Comparison of ENCODE assay signal across 11 mouse cellular contexts in genomic region chr9:90260600-90261375, GRCm38 (mm10). TPM values are rescaled to one million over a fixed set of nuclear protein-coding genes. Genes with fewer than 3 reads are reported as not detected.
A peak's percentile ranks its signal among the peaks of the same experiment; 100 is the strongest.
DNase-seq lines count a peak whose midpoint lies in the region; ATAC-seq and TF ChIP-seq lines count a peak whose summit lies in the region.
"Had no signal": no experiment of that assay in that cellular context is flagged by ENCODE, and none has a peak within 500 bp of the region (broad histone marks: within the 10 kb centered on the region; RNA-seq: fewer than 3 reads in every experiment).

No protein-coding gene starts in this region.

- no peak overlapping the region for H3K4me3 ChIP-seq in heart, embryonic 14.5 days (ENCODE audit: control insufficient read depth in 1 of 2, insufficient read depth in 1 of 2, low read depth in 1 of 2, low read length in 2 of 2)
- no peak overlapping the region for H3K4me3 ChIP-seq in limb, embryonic 14.5 days (replicated peaks; ENCODE audit: low read length)
- no peak overlapping the region for H3K4me3 ChIP-seq in midbrain, postnatal 0 days (ENCODE audit: low read depth, low read length)
- no peak overlapping the region for H3K4me3 ChIP-seq in forebrain, embryonic 11.5 days (ENCODE audit: low read depth, low read length)

- no peaks in the 10 kb centered on the region for H3K27me3 ChIP-seq in heart, embryonic 14.5 days (ENCODE audit: control insufficient read depth, insufficient read depth, low read length)
- no peaks in the 10 kb centered on the region for H3K27me3 ChIP-seq in limb, embryonic 14.5 days (ENCODE audit: control insufficient read depth, insufficient read depth, low read length)
- no peaks in the 10 kb centered on the region for H3K27me3 ChIP-seq in midbrain, postnatal 0 days (ENCODE audit: insufficient read depth, low read length)
- no peaks in the 10 kb centered on the region for H3K27me3 ChIP-seq in forebrain, embryonic 11.5 days (ENCODE audit: control insufficient read depth, insufficient read depth, low read length)

- peaks cover 25 to 29% of the 10 kb centered on the region in 2 experiments for H3K4me1 ChIP-seq in heart, embryonic 14.5 days (ENCODE audit: control insufficient read depth in 2 of 2, insufficient read depth in 2 of 2, low read length in 2 of 2)
- H3K4me1 ChIP-seq in limb, embryonic 14.5 days (ENCODE audit: control insufficient read depth, insufficient read depth, low read length) = peaks cover 6% of the 10 kb centered on the region
- no peaks in the 10 kb centered on the region; the same call in 1 of the 2 replicates for H3K4me1 ChIP-seq in midbrain, postnatal 0 days (ENCODE audit: insufficient read depth, low read length)
- no peaks in the 10 kb centered on the region for H3K4me1 ChIP-seq in forebrain, embryonic 11.5 days (replicated peaks; ENCODE audit: control insufficient read depth, insufficient read depth, low read length)

- peak; percentile 62 for ATAC-seq in heart, embryonic 14.5 days (ENCODE audit: insufficient number of reproducible peaks, insufficient read depth, low FRiP score, low read depth)
- ATAC-seq in limb, embryonic 14.5 days (ENCODE audit: low FRiP score, low read depth) = peak; percentile 30; the same call in 1 of the 2 replicates
- no peak for ATAC-seq in midbrain, postnatal 0 days (ENCODE audit: low FRiP score)
- ATAC-seq in forebrain, embryonic 11.5 days (replicated peaks; ENCODE audit: low FRiP score) = no peak

- 0 out of 2 replicates have a peak, but pooled peaks cover 3% of the 10 kb centered on the region for H3K36me3 ChIP-seq in heart, embryonic 14.5 days (ENCODE audit: control insufficient read depth, insufficient read depth, low read length)
- 0 out of 2 replicates have a peak, but pooled peaks cover 3% of the 10 kb centered on the region for H3K36me3 ChIP-seq in limb, embryonic 14.5 days (ENCODE audit: control insufficient read depth, insufficient read depth, low read length)
- no peaks in the 10 kb centered on the region for H3K36me3 ChIP-seq in midbrain, postnatal 0 days (ENCODE audit: insufficient read depth, low read length)
- no peaks in the 10 kb centered on the region for H3K36me3 ChIP-seq in forebrain, embryonic 11.5 days (ENCODE audit: control insufficient read depth, insufficient read depth, low read length)

- TF ChIP-seq CTCF in midbrain, postnatal 0 days (IDR thresholded peaks at IDR 0.05) = no peak

- peak; percentile 8 for DNase-seq in thymus, postnatal 4 days
- DNase-seq in thymus, postnatal 0 days (ENCODE audit: low spot score) = no peak
- peak; percentile 14 for DNase-seq in limb, embryonic 14.5 days (ENCODE audit: low spot score)
- peak; percentile 63 for DNase-seq in yolk sac, embryonic 10.5 days (ENCODE audit: low spot score)
- no peak for DNase-seq in midbrain, postnatal 0 days (ENCODE audit: low spot score)
- no peak for DNase-seq in forebrain, embryonic 11.5 days (ENCODE audit: low spot score)
- no peak for DNase-seq in left cerebral cortex, postnatal 14 days (ENCODE audit: low spot score in 2 of 2)
- DNase-seq: cerebellum, postnatal 25 days; gastrocnemius, postnatal 10 days; left cerebral cortex, postnatal 4 days had no signal

- H3K4me2 ChIP-seq in heart, embryonic 14.5 days (ENCODE audit: low read length) = peak overlapping the region; percentile 3; the same call in 1 of the 2 replicates
- H3K4me2 ChIP-seq in limb, embryonic 14.5 days (replicated peaks; ENCODE audit: low read depth, low read length, severe bottlenecking) = no peak overlapping the region
- H3K4me2 ChIP-seq in midbrain, postnatal 0 days (ENCODE audit: low read depth, low read length, poor library complexity, severe bottlenecking) = no peak overlapping the region
- H3K4me2 ChIP-seq in forebrain, embryonic 11.5 days (ENCODE audit: low read depth, low read length, severe bottlenecking) = no peak overlapping the region

- peak overlapping the region; percentile 35 to 41; a peak in 3 of 4 replicates for H3K27ac ChIP-seq in heart, embryonic 14.5 days (replicated peaks in 1 of 2; ENCODE audit: control insufficient read depth in 1 of 2, insufficient read depth in 1 of 2, low read depth in 2 of 2, low read length in 2 of 2)
- no peak overlapping the region for H3K27ac ChIP-seq in limb, embryonic 14.5 days (replicated peaks; ENCODE audit: low read depth, low read length)
- no peak overlapping the region for H3K27ac ChIP-seq in midbrain, postnatal 0 days (ENCODE audit: low read depth, low read length)
- H3K27ac ChIP-seq in forebrain, embryonic 11.5 days (ENCODE audit: low read depth, low read length) = no peak overlapping the region

- H3K9me3 ChIP-seq in heart, embryonic 14.5 days (ENCODE audit: control insufficient read depth, low read length) = no peaks in the 10 kb centered on the region
- H3K9me3 ChIP-seq in limb, embryonic 14.5 days (ENCODE audit: control insufficient read depth, low read length) = no peaks in the 10 kb centered on the region
- H3K9me3 ChIP-seq in midbrain, postnatal 0 days (ENCODE audit: low read length) = no peaks in the 10 kb centered on the region
- H3K9me3 ChIP-seq in forebrain, embryonic 11.5 days (ENCODE audit: control insufficient read depth, low read length) = no peaks in the 10 kb centered on the region

- H3K9ac ChIP-seq in heart, embryonic 14.5 days (ENCODE audit: low read length) = no peak overlapping the region
- H3K9ac ChIP-seq in limb, embryonic 14.5 days (ENCODE audit: low read depth, low read length, severe bottlenecking) = no peak overlapping the region
- no peak overlapping the region for H3K9ac ChIP-seq in midbrain, postnatal 0 days (replicated peaks; ENCODE audit: low read length, poor library complexity, severe bottlenecking)
- no peak overlapping the region for H3K9ac ChIP-seq in forebrain, embryonic 11.5 days (ENCODE audit: low read length)

- WGBS in heart, embryonic 14.5 days = 30% methylated on average over 13 of the region's 13 CpGs
- 56% methylated on average over 13 of the region's 13 CpGs for WGBS in limb, embryonic 14.5 days
- 74% methylated on average over 13 of the region's 13 CpGs for WGBS in midbrain, postnatal 0 days
- 73% methylated on average over 13 of the region's 13 CpGs for WGBS in forebrain, embryonic 11.5 days

- TF ChIP-seq POLR2A in limb, embryonic 14.5 days (IDR thresholded peaks at IDR 0.05; ENCODE audit: borderline replicate concordance, extremely low read depth, insufficient read depth, insufficient read length) = no peak

- intact Hi-C loops in left cerebral cortex, postnatal 14 days (cut with DNase I) = no loop called here

RNA-seq across cellular contexts. Expression of gene Tbc1d2b, which starts 9.8 kb away (rescaled TPM):
- 9.7 and 10.4 TPM in 2 replicates for polyA plus RNA-seq in thymus, postnatal 0 days (2015; fragmentation: Nextera tagmentation; extraction: Ambion mirVana)
- 5.3 and 7.1 TPM in 2 replicates for polyA plus RNA-seq in heart, embryonic 14.5 days (2014; fragmentation: Nextera tagmentation; extraction: Ambion mirVana)
- polyA plus RNA-seq in limb, embryonic 14.5 days (2012; rRNA removed) = 25.5 and 31.6 TPM in 2 replicates
- polyA plus RNA-seq in limb, embryonic 14.5 days (2014; fragmentation: Nextera tagmentation; extraction: Ambion mirVana) = 20.0 and 22.2 TPM in 2 replicates
- 17.8 and 21.6 TPM in 2 replicates for total RNA-seq in midbrain, postnatal 0 days (2014; rRNA removed)
- 3.2 and 3.7 TPM in 2 replicates for polyA plus RNA-seq in midbrain, postnatal 0 days (2015; fragmentation: Nextera tagmentation; extraction: Ambion mirVana)
- 11.6 TPM in 2 replicates for polyA plus RNA-seq in forebrain, embryonic 11.5 days (2014; fragmentation: Nextera tagmentation; extraction: Ambion mirVana)
- 10 to 100 TPM in 1 of 2 experiments, 1 to 10 TPM in 1; 9.2 to 15.6 TPM for total RNA-seq in left cerebral cortex, postnatal 14 days (2021)

Comparison
In these comparisons a context has a peak if more than half of its experiments do, and no peak if none do; other contexts are left out.
1. DNase-seq: peak in thymus, postnatal 4 days (single experiment), limb, embryonic 14.5 days (single experiment) and yolk sac, embryonic 10.5 days (single experiment); none in thymus, postnatal 0 days (single experiment), midbrain, postnatal 0 days (single experiment), forebrain, embryonic 11.5 days (single experiment) and left cerebral cortex, postnatal 14 days (0 of 2).
2. ATAC-seq: peak in heart, embryonic 14.5 days (single experiment) and limb, embryonic 14.5 days (single experiment); none in midbrain, postnatal 0 days (single experiment) and forebrain, embryonic 11.5 days (single experiment).
3. H3K27ac ChIP-seq: peak in heart, embryonic 14.5 days (2 of 2); none in limb, embryonic 14.5 days (single experiment), midbrain, postnatal 0 days (single experiment) and forebrain, embryonic 11.5 days (single experiment).